Mouse (Mus musculus): ENCODE results near the gene Hes2.

DNA sequence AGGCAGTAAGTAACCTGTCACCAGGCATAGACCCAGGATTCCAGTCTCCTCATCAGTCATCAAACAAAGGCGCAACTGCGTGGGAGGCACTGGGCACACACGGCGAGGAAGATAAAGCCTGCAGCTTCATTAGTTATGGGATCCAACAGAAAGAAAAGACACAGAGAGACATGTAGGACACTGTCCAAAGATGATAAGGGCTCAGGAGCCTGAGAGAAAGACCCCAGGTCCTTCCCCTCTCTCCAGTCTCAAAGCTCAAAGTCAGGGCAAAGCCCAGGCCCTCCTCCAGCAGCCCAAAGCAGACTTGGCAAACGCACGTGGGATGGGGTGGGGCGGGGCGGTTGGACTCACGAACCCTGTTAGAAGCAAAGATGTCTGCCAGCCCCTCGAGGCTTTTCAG is 13.2 kb upstream of the Hes2 start:
- TF ChIP-seq CTCF (IDR thresholded peaks at IDR 0.05; ENCODE audit: control insufficient read depth, insufficient read depth, insufficient replicate concordance, low read depth, low read length) (no peak), POLR2A (IDR thresholded peaks at IDR 0.05; ENCODE audit: control insufficient read depth, low read depth, low read length) (no peak)

Data from testis, adult 2 months (tissue).